In genomic region chr5:150024188-150024587, GRCm38 (mm10) we compare ENCODE assay signal across 20 mouse cellular contexts. TPM values are rescaled to one million over a fixed set of nuclear protein-coding genes. Genes with fewer than 3 reads are reported as not detected.
DNase-seq lines count a peak whose midpoint lies in the region; ATAC-seq and TF ChIP-seq lines count a peak whose summit lies in the region.
"Had no signal": no experiment of that assay in that cellular context is flagged by ENCODE, and none has a peak within 500 bp of the region (broad histone marks: within the 10 kb centered on the region; RNA-seq: fewer than 3 reads in every experiment).

No protein-coding gene starts in this region.

- H3K4me3 ChIP-seq in gastrocnemius, adult 2 months = no peak overlapping the region
- no peak overlapping the region for H3K4me3 ChIP-seq in layer of hippocampus, adult 2 months
- H3K4me3 ChIP-seq: forebrain, embryonic 10.5 days; hindbrain, embryonic 10.5 days; midbrain, embryonic 15.5 days had no signal

- CTCF ChIA-PET in Patski (lab: Charles Lee) = interaction anchor here (0.9 to 1.7 kb wide), 3 partner anchors 10 to 26 kb away, joined by 3 to 5 read pairs (median 4); no protein-coding TSS in a partner anchor

- POLR2A ChIA-PET in Patski (lab: Charles Lee) = no interaction called here

- DNase-seq in gastrocnemius, adult 2 months = no peak
- no peak for DNase-seq in gastrocnemius, adult 18-20 months (ENCODE audit: low spot score)
- no peak for DNase-seq in layer of hippocampus, adult 2 months (ENCODE audit: low spot score in 2 of 2)
- no peak for DNase-seq in layer of hippocampus, adult 9-10 months (ENCODE audit: low spot score)
- DNase-seq in B cell, adult 2 months = peak; percentile 12 to 16
- no peak for DNase-seq in Patski (ENCODE audit: low read depth, low spot score)
- no peak for DNase-seq in retina, embryonic 14.5 days (ENCODE audit: low spot score)
- no peak for DNase-seq in Muller cell, postnatal 12 days (ENCODE audit: inconsistent ontology term)
- DNase-seq: cerebellum, adult 11-12 months; kidney, postnatal 36 days; left cerebral cortex, postnatal 4 days; right cerebral cortex, postnatal 25 days; thymus, adult 2 months had no signal

- in situ Hi-C loops in Patski (cut with MboI; ENCODE audit: low pct_unique_long_range_greater_than_20kb) = loop anchor here (5.0 to 25.0 kb wide), 3 partner anchors 107 to 312 kb away; no protein-coding TSS in a partner anchor

- H3K27ac ChIP-seq in gastrocnemius, adult 2 months = no peak overlapping the region
- H3K27ac ChIP-seq in layer of hippocampus, adult 2 months = no peak overlapping the region
- H3K27ac ChIP-seq: forebrain, embryonic 10.5 days; hindbrain, embryonic 10.5 days; midbrain, embryonic 15.5 days had no signal

- no peaks in the 10 kb centered on the region for H3K27me3 ChIP-seq in Patski
- H3K27me3 ChIP-seq: midbrain, embryonic 15.5 days had no signal

- TF ChIP-seq CTCF in gastrocnemius, adult 2 months (IDR thresholded peaks at IDR 0.05) = peak; percentile 47
- TF ChIP-seq CTCF in layer of hippocampus, adult 2 months (conservative IDR thresholded peaks at IDR 0.05) = peak; percentile 66
- TF ChIP-seq CTCF in Patski (IDR thresholded peaks at IDR 0.05) = peak; percentile 52

- ATAC-seq in Patski = no peak
- ATAC-seq: intestine, embryonic 16.5 days; midbrain, embryonic 15.5 days had no signal

- intact Hi-C loops in gastrocnemius, adult 2 months (cut with DNase I) = no loop called here

RNA-seq across cellular contexts. Expression of gene Rxfp2, which starts 5.7 kb away (rescaled TPM):
- total RNA-seq in gastrocnemius, adult 2 months (2021) = not detected
- not detected for total RNA-seq in gastrocnemius, adult 18-20 months (2021)
- under 1 TPM in 1 of 2 experiments, not detected in 1; 0.29 TPM for total RNA-seq in layer of hippocampus, adult 2 months (2021)
- not detected for polyA plus RNA-seq in Patski (2021)
- total RNA-seq: common myeloid progenitor, adult 5-6 weeks; layer of hippocampus, postnatal 25 days had no signal
- polyA plus RNA-seq: liver, embryonic 16.5 days had no signal

Comparison
In these comparisons a context has a peak if more than half of its experiments do, and no peak if none do; other contexts are left out.
1. DNase-seq: peak in B cell, adult 2 months (2 of 2); none in gastrocnemius, adult 2 months (single experiment), gastrocnemius, adult 18-20 months (single experiment), layer of hippocampus, adult 2 months (0 of 2), layer of hippocampus, adult 9-10 months (single experiment), Patski (single experiment), retina, embryonic 14.5 days (single experiment) and Muller cell, postnatal 12 days (single experiment).
2. Peak in every context shown above with its lines, with median percentiles within 50 percentile points of each other: CTCF ChIP-seq.